Mouse (Mus musculus) neural tube, embryonic 11.5 days (tissue): ENCODE results near the gene H2-M1. TPM values are rescaled to one million over a fixed set of nuclear protein-coding genes. Genes with fewer than 3 reads are reported as not detected.

Experiments
- ATAC-seq: fragments of 200-750 bp; cut with Nextera tagmentation; 2 replicates; pipeline ENCODE4 v1.8.0; 2017; ENCODE audit warnings: moderate number of reproducible peaks, mild to moderate bottlenecking, moderate TSS enrichment, moderate library complexity; ENCODE audit not compliant: insufficient read depth, low FRiP score, low TSS enrichment
- DNase-seq: peaks from one replicate; pipeline ENCODE4 v3.0.0-alpha.2; 2015; ENCODE audit warnings: low spot score
- H3K27ac ChIP-seq: fragments of 300-500 bp; sonication (generic); 2 replicates; pipeline ENCODE4 v1.5.1; 2014; ENCODE audit warnings: low read depth, mild to moderate bottlenecking, low read length
- H3K27me3 ChIP-seq: fragments of 300-500 bp; sonication (generic); 2 replicates; pipeline ENCODE4 v1.6.1; 2014; ENCODE audit warnings: mild to moderate bottlenecking, low read length, mixed read lengths; ENCODE audit not compliant: control insufficient read depth, insufficient read depth
- H3K36me3 ChIP-seq: fragments of 300-500 bp; sonication (generic); 2 replicates; pipeline ENCODE4 v1.6.1; 2014; ENCODE audit warnings: mild to moderate bottlenecking, low read length, moderate library complexity, mixed read lengths; ENCODE audit not compliant: control insufficient read depth, insufficient read depth
- H3K4me1 ChIP-seq: fragments of 300-500 bp; sonication (generic); 2 replicates; pipeline ENCODE4 v1.6.1; 2014; ENCODE audit warnings: low read length, mixed read lengths; ENCODE audit not compliant: control insufficient read depth, insufficient read depth
- H3K4me2 ChIP-seq: fragments of 300-500 bp; sonication (generic); 2 replicates; pipeline ENCODE4 v1.6.1; 2014; ENCODE audit warnings: low read depth, mild to moderate bottlenecking, moderate library complexity
- H3K4me3 ChIP-seq: fragments of 300-500 bp; sonication (generic); 2 replicates; pipeline ENCODE4 v1.5.1; 2014; ENCODE audit warnings: low read depth, low read length
- H3K9ac ChIP-seq: fragments of 300-500 bp; sonication (generic); 2 replicates; pipeline ENCODE4 v1.6.1; 2014; ENCODE audit warnings: mild to moderate bottlenecking, low read length
- H3K9me3 ChIP-seq: fragments of 300-500 bp; sonication (generic); 2 replicates; pipeline ENCODE4 v1.6.1; 2016; ENCODE audit warnings: low read length; ENCODE audit not compliant: control insufficient read depth
- WGBS: fragments of 180-500 bp; shearing (Covaris S2); extraction: QIAGEN DNeasy Blood & Tissue Kit; methylation state at CpG from one replicate; pipeline ENCODE4 v1.1.7; 2014; 5-methylcytosine and 5-hydroxymethylcytosine counted together
- polyA plus RNA-seq: library from polyadenylated mRNA; unstranded; fragments of >200 nt; fragmentation: Nextera tagmentation; extraction: Ambion mirVana; gene quantifications from 2 replicates; pipeline ENCODE4 v1.2.1, GENCODE M21; 2014

Gene H2-M1
- polyA plus RNA-seq = not detected in 2 replicates

- Histone ChIP-seq H3K36me3 (no peaks in the 10 kb centered on the region), H3K9ac (no peak within 1 kb of the TSS), H3K4me1 (no peaks in the 10 kb centered on the region), H3K4me3 (no peak within 1 kb of the TSS), H3K27ac (no peak within 1 kb of the TSS), H3K9me3 (no peaks in the 10 kb centered on the region), H3K4me2 (no peak within 1 kb of the TSS), H3K27me3 (no peaks in the 10 kb centered on the region)
- DNase-seq (no peak), ATAC-seq (no peak)
- 85% methylated on average over 3 of the region's 3 CpGs for WGBS
Observed at GRCm38 (mm10) chr17:36672119-36672518, at the start of gene H2-M1. H2-M1 (minus strand) TSS chr17:36672219.

- no peak overlapping the region for H3K4me3 ChIP-seq
- H3K9ac ChIP-seq = no peak overlapping the region
- 78% methylated on average over 2 of the region's 2 CpGs for WGBS
- no peaks in the 10 kb centered on the region for H3K27me3 ChIP-seq
- no peaks in the 10 kb centered on the region for H3K9me3 ChIP-seq
- H3K36me3 ChIP-seq = no peaks in the 10 kb centered on the region
- H3K27ac ChIP-seq = no peak overlapping the region
- H3K4me1 ChIP-seq = no peaks in the 10 kb centered on the region
- H3K4me2 ChIP-seq = no peak overlapping the region
- ATAC-seq = no peak
- no peak for DNase-seq
Observed at GRCm38 (mm10) chr17:36697693-36698092, 25.7 kb upstream of the H2-M1 start.

GRCm38 (mm10) chr17:36642566-36642965 is 29.5 kb downstream of the H2-M1 start, which contains the start of gene H2-M9:
H2-M9 (minus strand) TSS chr17:36642666.
- Histone ChIP-seq H3K27ac (no peak within 1 kb of the TSS), H3K36me3 (no peaks in the 10 kb centered on the region), H3K4me3 (no peak within 1 kb of the TSS), H3K4me2 (no peak within 1 kb of the TSS), H3K9ac (no peak within 1 kb of the TSS), H3K9me3 (no peaks in the 10 kb centered on the region), H3K27me3 (no peaks in the 10 kb centered on the region), H3K4me1 (no peaks in the 10 kb centered on the region)
- ATAC-seq (no peak), DNase-seq (no peak)
- 84% methylated on average over 3 of the region's 3 CpGs for WGBS

Other genes with a start within 250 kb of the H2-M1 start
- gene H2-M10.4, start 209.9 kb downstream of the H2-M1 start, polyA plus RNA-seq = not detected in 2 replicates
- gene H2-M11, start 125.1 kb downstream of the H2-M1 start, polyA plus RNA-seq = not detected in 2 replicates
- not detected in 2 replicates for gene H2-M9, start 29.6 kb downstream of the H2-M1 start, polyA plus RNA-seq
- gene H2-M10.5, start 100.7 kb upstream of the H2-M1 start, polyA plus RNA-seq = not detected in 2 replicates
- not detected in 2 replicates for gene H2-M10.6, start 140.0 kb upstream of the H2-M1 start, polyA plus RNA-seq
- 33.7 and 37.5 TPM in 2 replicates for gene Trim26, start 164.9 kb upstream of the H2-M1 start, polyA plus RNA-seq
- 0.42 and 0.66 TPM in 2 replicates for gene Trim15, start 195.0 kb upstream of the H2-M1 start, polyA plus RNA-seq
- gene Trim10, start 197.4 kb upstream of the H2-M1 start, polyA plus RNA-seq = 5.7 and 7.5 TPM in 2 replicates
- not detected in 2 replicates for gene Trim40, start 217.9 kb upstream of the H2-M1 start, polyA plus RNA-seq
- gene Trim31, start 225.9 kb upstream of the H2-M1 start, polyA plus RNA-seq = not detected in 2 replicates